Mouse (Mus musculus) sigmoid colon, adult 10 weeks (tissue): ENCODE results near the gene AW209491. TPM values are rescaled to one million over a fixed set of nuclear protein-coding genes. Genes with fewer than 3 reads are reported as not detected.

ENCODE experiments used
- polyA plus RNA-seq: library from polyadenylated mRNA; stranded (reverse); fragments of 350-450 nt; fragmentation: Illumina TruSeq; extraction: RNeasy Lipid Tissue Mini Kit (QIAGEN cat#74804); gene quantifications from one replicate; pipeline ENCODE4 v1.2.3, GENCODE M21; 2014; ENCODE audit warnings: low read depth, low replicate concordance

Gene AW209491
- polyA plus RNA-seq: 16.3 TPM

DNA sequence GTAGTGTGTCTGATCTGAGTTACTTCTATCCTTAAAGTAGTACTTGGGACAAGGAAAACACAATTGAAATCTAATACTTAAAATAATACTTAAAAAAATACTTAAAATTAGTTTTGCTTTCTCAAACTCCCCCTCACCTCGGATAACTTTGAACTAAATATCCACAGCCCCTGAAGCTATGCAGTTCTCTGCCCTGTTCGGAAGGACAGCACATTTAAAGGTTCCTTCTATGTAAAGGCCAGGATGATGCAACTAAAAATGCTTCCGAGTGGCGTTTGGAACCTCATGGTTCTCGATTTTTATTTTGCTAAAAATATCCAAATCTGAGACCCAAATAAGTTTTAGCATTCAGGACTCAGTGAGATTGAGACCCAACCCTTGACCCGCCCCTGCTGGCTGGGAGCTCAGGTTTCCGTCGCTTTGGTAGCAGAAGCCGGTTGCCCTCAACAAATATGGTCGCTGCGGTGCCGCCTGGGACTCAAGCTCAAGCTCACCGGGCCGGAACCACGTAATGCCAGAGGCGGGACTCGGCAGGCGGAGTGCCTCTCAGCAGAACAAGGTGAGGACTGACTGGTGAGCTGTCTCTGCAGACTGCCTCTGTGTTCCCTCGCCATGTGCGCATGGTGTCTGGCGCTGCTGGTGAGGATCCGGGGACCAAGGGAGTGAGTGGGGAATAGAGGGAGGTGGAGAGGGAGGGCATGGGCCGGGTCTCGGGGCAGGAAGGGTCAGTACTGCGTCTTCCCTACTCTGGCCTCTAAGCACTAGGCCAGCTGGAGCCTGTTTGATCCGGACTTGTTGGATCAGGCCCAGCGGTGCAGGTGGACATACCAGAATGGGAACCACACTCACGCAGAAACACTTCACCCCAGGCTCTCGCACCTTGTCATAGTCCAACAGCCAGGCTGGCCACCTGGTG, at the start of gene AW209491:
AW209491 (plus strand) TSS at position 429 of the 916 bp plus-strand sequence.

DNA sequence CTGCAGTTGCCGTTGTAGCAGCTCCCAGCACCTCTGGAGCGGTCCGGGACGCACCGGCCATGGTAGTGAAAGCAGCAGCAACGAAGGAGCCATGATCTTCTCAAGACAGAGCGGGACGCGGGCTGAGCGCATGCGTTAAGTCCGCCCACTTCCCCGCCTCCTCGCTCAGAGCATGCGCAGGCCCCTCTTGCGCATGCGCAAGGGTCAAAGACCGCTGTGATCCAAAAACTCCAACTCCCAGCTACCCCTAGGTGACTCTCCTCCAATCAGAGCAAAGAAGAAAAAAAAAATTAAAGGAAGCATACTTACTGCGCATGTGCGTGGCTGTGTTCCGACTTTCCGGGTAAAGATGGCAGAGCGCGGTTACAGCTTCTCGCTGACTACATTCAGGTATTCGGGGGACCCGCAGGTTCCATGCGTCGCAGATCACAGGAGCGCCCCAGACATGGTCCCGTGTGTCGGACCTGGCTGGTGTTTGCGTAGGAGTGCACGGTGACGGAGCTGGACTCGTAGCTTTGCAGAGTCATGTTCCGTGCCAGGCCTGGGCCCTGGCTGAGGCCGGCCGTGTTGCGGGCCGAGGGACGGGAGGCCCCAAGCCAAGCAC, 16.9 kb upstream of the AW209491 start, which contains the start of the genes Mrpl32 and Psma2:
Mrpl32 (minus strand) TSS at position 240 of the 604 bp plus-strand sequence.
Psma2 (plus strand) TSS at position 315 of the 604 bp plus-strand sequence.

Other genes starting within 250 kb of the AW209491 start
- 0.50 TPM for gene Hecw1, start 106.9 kb upstream of the AW209491 start, polyA plus RNA-seq
- 148 TPM for gene Mrpl32, start 17.0 kb upstream of the AW209491 start, polyA plus RNA-seq
- gene Psma2, start 16.9 kb upstream of the AW209491 start, polyA plus RNA-seq: 116 TPM